Mouse (Mus musculus) bone marrow, adult 2 months (tissue): Measurements from ENCODE around the gene Lasp1.

Experiments
- CTCF ChIP-seq: fragments of 200-500 bp; IDR thresholded peaks from 2 replicates; pipeline ENCODE4 v1.5.1; 2011; ENCODE audit warnings: low read length, control low read depth; ENCODE audit not compliant: control insufficient read depth, insufficient read depth
- POLR2A ChIP-seq: fragments of 200-500 bp; IDR thresholded peaks from 2 replicates; pipeline ENCODE4 v1.6.1; 2011; ENCODE audit warnings: low read depth, mild to moderate bottlenecking, control low read depth, low read length, borderline replicate concordance; ENCODE audit not compliant: control insufficient read depth

GRCm38 (mm10) chr11:97812491-97812921 is 13.7 kb downstream of the Lasp1 start:
- no peak for TF ChIP-seq CTCF
- TF ChIP-seq POLR2A: no peak
